Mouse (Mus musculus) erythroblast, embryonic 14.5 days (primary cell): ENCODE measurements around the gene Trim71. TPM values are rescaled to one million over a fixed set of nuclear protein-coding genes. Genes with fewer than 3 reads are reported as not detected.

Experiments used
- H3K27me3 ChIP-seq: 2 replicates; pipeline ENCODE4 v1.6.1; 2012; ENCODE audit warnings: inconsistent platforms; ENCODE audit not compliant: control insufficient read depth
- H3K36me3 ChIP-seq: 2 replicates; pipeline ENCODE4 v1.6.1; 2012; ENCODE audit warnings: mild to moderate bottlenecking, inconsistent platforms; ENCODE audit not compliant: control insufficient read depth
- H3K4me1 ChIP-seq: 2 replicates; pipeline ENCODE4 v1.6.1; 2012; ENCODE audit warnings: inconsistent platforms; ENCODE audit not compliant: control insufficient read depth
- H3K4me3 ChIP-seq: replicated peaks from 2 replicates; pipeline ENCODE3; 2012; ENCODE audit warnings: moderate library complexity, mild to moderate bottlenecking, inconsistent platforms
- H3K9me3 ChIP-seq: 2 replicates; pipeline ENCODE4 v1.6.1; 2012; ENCODE audit warnings: low read length, inconsistent platforms, mixed read lengths; ENCODE audit not compliant: control insufficient read depth
- GATA1 ChIP-seq: IDR thresholded peaks from 2 replicates; pipeline ENCODE4 v1.6.1; 2012; ENCODE audit warnings: low read length, inconsistent platforms, mixed read lengths
- TAL1 ChIP-seq: IDR thresholded peaks from 3 replicates; pipeline ENCODE4 v1.6.1; 2012; ENCODE audit warnings: low read length, inconsistent platforms, mixed read lengths
- polyA plus RNA-seq: library from polyadenylated mRNA; stranded (reverse); fragments of >175 nt; gene quantifications from 2 replicates; pipeline ENCODE4 v1.2.3, GENCODE M21; 2012

Gene Trim71
- polyA plus RNA-seq, 1 experiment = not detected

GRCm38 (mm10) chr9:114518812-114519477, 45.2 kb downstream of the Trim71 start:
- Histone ChIP-seq H3K4me1 (no peaks in the 10 kb centered on the region), H3K4me3 (no peak overlapping the region), H3K36me3 (peaks cover under 1% of the 10 kb centered on the region; the same call in 1 of the 2 replicates), H3K9me3 (peaks cover 2% of the 10 kb centered on the region), H3K27me3 (no peaks in the 10 kb centered on the region)
- no peak for TF ChIP-seq GATA1
- no peak for TF ChIP-seq TAL1

GRCm38 (mm10) chr9:114517924-114518497, 46.2 kb downstream of the Trim71 start:
- H3K27me3 ChIP-seq = no peaks in the 10 kb centered on the region; the same call in 1 of the 2 replicates
- peaks cover 10% of the 10 kb centered on the region; the same call in 1 of the 2 replicates for H3K36me3 ChIP-seq
- peaks cover 11% of the 10 kb centered on the region for H3K9me3 ChIP-seq
- no peak for TF ChIP-seq GATA1
- no peak for TF ChIP-seq TAL1
- no peaks in the 10 kb centered on the region for H3K4me1 ChIP-seq
- H3K4me3 ChIP-seq = no peak overlapping the region

- Histone ChIP-seq H3K4me3 (no peak within 1 kb of the TSS), H3K36me3 (peaks cover 14% of the 10 kb centered on the region; the same call in 1 of the 2 replicates), H3K27me3 (no peaks in the 10 kb centered on the region; the same call in 1 of the 2 replicates), H3K9me3 (peaks cover 17% of the 10 kb centered on the region), H3K4me1 (no peaks in the 10 kb centered on the region)
- TF ChIP-seq GATA1 (no peak), TAL1 (no peak)
Observed at GRCm38 (mm10) chr9:114515364-114515763, 48.8 kb downstream of the Trim71 start, which contains the start of gene C130032M10Rik. TSS of gene C130032M10Rik (plus strand) at chr9:114515697.

DNA sequence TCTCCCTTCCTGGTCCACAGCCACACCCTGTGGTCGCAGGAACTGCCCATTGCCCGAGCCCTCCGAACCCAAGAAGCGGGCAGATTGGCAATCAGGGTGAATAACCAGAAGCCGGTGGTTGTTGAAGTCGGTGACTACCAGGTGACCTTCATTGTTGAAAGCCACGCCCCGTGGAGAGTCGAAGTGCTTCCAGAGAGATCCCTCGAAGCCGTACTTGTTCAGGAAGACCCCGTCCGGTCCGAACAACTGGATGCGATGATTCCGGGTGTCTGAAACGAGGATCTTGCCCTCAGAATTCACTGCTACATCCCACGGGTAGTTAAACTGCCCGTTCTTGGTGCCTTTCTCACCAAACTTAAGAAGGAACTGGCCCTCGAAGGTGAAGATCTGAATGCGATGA, 51.3 kb downstream of the Trim71 start:
- Histone ChIP-seq H3K27me3 (no peaks in the 10 kb centered on the region; the same call in 1 of the 2 replicates), H3K36me3 (peaks cover 14% of the 10 kb centered on the region; the same call in 1 of the 2 replicates), H3K9me3 (peaks cover 17% of the 10 kb centered on the region), H3K4me3 (no peak overlapping the region), H3K4me1 (no peaks in the 10 kb centered on the region)
- no peak for TF ChIP-seq GATA1
- no peak for TF ChIP-seq TAL1

- peaks cover 17% of the 10 kb centered on the region for H3K9me3 ChIP-seq
- no peak overlapping the region for H3K4me3 ChIP-seq
- no peaks in the 10 kb centered on the region for H3K4me1 ChIP-seq
- peaks cover 14% of the 10 kb centered on the region; the same call in 1 of the 2 replicates for H3K36me3 ChIP-seq
- no peaks in the 10 kb centered on the region; the same call in 1 of the 2 replicates for H3K27me3 ChIP-seq
- TF ChIP-seq GATA1 (no peak), TAL1 (no peak)
Observed at GRCm38 (mm10) chr9:114509785-114510184, 54.4 kb downstream of the Trim71 start.

- TF ChIP-seq GATA1 (no peak), TAL1 (no peak)
- Histone ChIP-seq H3K36me3 (no peaks in the 10 kb centered on the region), H3K4me3 (no peak overlapping the region), H3K4me1 (peaks cover 7% of the 10 kb centered on the region), H3K9me3 (no peaks in the 10 kb centered on the region), H3K27me3 (no peaks in the 10 kb centered on the region)
Observed at GRCm38 (mm10) chr9:114507421-114507820, 56.7 kb downstream of the Trim71 start.

- Histone ChIP-seq H3K27me3 (no peaks in the 10 kb centered on the region), H3K36me3 (no peaks in the 10 kb centered on the region), H3K4me1 (peaks cover 7% of the 10 kb centered on the region), H3K9me3 (no peaks in the 10 kb centered on the region), H3K4me3 (no peak overlapping the region)
- TF ChIP-seq TAL1 (no peak), GATA1 (no peak)
Observed at GRCm38 (mm10) chr9:114506564-114506963, 57.6 kb downstream of the Trim71 start.

- no peaks in the 10 kb centered on the region for H3K27me3 ChIP-seq
- H3K9me3 ChIP-seq = no peaks in the 10 kb centered on the region
- no peak within 1 kb of the TSS for H3K4me3 ChIP-seq
- H3K4me1 ChIP-seq = peaks cover 7% of the 10 kb centered on the region
- TF ChIP-seq TAL1 = no peak
- TF ChIP-seq GATA1 = no peak
- H3K36me3 ChIP-seq = no peaks in the 10 kb centered on the region
Observed at GRCm38 (mm10) chr9:114504816-114505215, 59.4 kb downstream of the Trim71 start, which contains the start of gene Ccr4. TSS of gene Ccr4 (minus strand) at chr9:114504916.

DNA sequence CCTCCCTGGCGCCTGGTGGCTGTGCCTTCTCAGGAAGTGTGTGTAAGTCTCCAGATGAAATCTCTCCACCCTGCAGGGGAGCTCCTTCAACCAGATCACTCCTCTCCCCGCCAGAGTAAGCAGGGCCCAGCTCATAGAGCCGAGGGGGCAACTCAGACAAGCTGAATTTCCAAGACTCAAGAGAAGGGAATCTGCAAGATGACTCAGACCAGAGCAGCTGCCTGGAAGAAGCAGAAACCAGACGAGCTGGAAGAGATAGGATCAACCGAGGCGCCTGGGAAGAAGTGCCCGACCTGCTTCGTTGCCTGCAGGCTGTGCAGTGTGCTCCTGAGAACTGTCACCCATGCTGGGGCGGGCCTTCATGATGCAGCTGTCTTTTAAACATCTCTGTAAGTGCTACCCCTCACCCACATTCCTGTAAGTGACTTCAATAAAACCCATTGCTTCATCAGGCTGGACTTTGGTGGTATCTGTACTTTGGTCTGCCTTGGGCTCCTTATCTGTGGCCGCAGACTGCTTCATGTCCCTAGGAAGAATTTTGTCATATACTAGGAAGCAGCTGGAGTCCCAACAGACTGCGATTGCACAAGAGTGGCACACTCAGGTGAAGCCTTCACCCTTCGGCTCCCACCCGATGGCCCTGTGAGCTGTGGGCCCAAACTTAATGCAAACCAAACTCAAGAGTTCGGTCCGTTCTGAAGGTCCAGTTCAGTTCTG, 61.3 kb downstream of the Trim71 start:
- TF ChIP-seq TAL1 (no peak), GATA1 (no peak)
- Histone ChIP-seq H3K36me3 (no peaks in the 10 kb centered on the region), H3K27me3 (no peaks in the 10 kb centered on the region), H3K4me1 (peaks cover 9% of the 10 kb centered on the region), H3K4me3 (no peak overlapping the region), H3K9me3 (no peaks in the 10 kb centered on the region)
